Mouse (Mus musculus) CD8-positive naive resting alpha-beta T cell, adult 2 months (primary cell): ENCODE data around the gene Atpif1.

Experiments used
- DNase-seq, 2 experiments: peaks; one replicate each; pipeline ENCODE4 v3.0.0; 2022; ENCODE audit warnings: low read depth in 2 of 2, low spot score in 2 of 2

The Atpif1 gene

DNA sequence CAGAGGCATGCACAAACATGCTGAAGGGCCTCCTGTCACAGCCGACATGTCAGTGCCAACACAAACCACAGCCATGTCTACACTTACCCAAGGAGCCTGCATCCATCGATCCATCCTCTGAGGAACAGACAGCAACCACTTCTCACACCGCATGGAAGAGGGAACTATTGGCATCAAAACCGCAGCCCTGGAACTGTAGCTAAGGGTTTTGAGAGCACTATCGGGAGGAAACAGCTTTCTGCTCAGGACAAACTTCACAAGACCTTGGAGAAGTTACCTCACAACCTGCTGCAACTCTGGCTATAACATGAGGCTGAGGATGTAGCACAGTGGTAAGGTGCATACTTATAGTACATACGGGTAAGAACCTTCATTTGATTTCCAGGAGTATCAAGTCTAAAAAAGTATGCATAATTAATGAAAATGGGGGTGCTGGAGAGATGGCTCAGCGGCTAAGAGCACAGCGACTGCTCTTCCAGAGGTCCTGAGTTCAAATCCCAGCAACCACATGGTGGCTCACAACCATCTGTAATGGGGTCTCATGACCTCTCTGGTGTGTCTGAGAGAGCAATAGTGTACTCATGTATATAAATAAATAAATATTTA, 5.4 kb downstream of the Atpif1 start:
- no peak for DNase-seq

DNA sequence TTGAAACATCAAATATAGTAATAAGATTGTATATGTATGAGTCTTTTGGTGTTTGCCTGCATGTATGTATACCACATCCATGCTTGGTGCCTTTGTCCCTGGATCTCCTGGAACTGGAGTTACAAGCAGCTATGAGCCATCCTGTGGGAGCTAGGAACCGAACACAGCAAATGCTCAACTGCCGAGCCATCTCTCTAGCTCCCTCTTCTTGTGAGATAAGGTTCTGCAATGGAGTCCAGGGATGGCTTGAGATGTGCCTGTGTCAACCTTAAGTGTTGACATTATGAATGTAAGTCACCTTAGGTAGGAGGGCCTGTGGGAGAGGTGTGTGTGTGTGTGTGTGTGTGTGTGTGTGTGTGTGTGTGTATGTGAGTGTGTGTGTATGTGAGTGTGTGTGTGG, 6.8 kb downstream of the Atpif1 start:
- DNase-seq = peak in 1 of 2 experiments; percentile 20

DNA sequence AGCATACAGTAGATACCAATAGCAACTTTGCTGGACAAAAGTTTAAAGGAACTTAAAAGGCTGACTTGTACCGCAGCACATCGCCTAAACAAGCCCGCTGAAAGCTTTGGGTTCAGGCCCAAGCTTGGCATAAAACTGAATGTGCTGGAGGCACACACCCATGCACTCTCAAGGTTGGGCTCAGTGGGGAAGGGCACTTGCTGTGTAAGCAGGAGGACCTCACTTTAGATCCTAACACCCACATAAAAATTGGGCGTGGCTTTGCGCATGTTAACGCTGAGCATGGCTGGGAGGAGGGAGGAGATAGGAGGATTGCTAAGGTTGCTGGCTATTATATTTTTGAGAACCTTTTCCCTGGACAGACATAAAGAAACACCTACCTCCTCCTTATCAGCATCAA, 8.7 kb downstream of the Atpif1 start:
- no peak for DNase-seq

DNA sequence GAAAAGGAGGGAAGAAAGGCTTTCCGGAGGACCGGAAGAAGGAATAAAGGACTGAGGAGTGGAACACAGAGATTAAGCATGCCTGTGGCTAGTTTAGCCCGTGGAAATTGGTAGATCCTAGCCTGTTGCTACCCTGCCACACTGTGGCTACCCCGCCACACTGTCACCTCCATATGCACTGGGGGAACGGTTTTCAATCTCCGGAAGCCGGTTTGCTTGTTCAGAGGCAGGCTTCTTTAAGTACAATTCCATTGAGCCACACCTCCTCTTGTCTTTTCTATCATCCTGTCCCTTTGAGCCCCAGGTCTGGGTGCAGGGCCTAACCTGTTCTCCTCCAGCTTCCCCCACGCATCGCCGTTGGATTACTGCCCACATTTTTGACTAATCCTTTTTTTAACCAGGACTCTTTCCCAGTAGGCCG, 9.1 kb downstream of the Atpif1 start:
- DNase-seq = no peak

DNA sequence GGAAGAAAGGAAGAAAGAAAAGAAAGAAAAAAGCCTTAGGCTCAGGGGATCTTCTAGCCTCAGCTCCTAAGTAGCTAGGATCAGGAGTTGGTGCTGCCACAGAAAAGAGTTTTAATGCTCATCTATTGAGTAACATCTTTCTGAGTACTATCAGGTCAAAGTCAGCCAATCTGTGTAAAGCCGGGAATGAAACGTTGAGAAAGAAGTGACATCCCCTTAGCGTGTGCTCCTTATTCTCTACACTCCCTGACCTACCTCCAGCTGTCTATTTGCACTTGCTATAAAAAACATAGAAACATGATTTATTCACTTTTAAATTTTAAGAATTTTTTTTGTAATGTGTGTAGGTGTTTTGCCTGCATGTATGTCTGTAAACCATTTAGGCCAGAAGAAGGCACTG, 14.3 kb downstream of the Atpif1 start:
- DNase-seq = no peak

DNA sequence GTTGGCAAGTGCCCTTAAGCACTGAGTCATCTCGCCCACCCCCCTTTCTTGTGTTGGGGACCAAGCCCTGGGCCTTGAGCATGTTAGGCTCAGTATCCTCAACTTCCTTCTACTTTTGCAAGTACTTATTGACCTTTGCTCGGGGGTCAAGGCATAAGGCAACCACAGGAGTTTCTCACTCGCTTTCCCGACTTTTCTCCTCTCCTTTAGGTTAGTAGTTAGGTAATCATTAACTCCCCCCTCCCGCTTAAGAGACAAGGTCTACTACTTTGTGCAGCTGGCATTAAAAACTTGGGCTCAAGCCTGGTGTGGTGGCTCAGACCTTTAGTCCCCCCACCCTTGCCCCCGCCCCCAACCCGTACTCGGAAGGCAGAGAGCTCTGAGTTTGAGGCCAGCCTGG, 15.4 kb downstream of the Atpif1 start:
- no peak for DNase-seq

DNA sequence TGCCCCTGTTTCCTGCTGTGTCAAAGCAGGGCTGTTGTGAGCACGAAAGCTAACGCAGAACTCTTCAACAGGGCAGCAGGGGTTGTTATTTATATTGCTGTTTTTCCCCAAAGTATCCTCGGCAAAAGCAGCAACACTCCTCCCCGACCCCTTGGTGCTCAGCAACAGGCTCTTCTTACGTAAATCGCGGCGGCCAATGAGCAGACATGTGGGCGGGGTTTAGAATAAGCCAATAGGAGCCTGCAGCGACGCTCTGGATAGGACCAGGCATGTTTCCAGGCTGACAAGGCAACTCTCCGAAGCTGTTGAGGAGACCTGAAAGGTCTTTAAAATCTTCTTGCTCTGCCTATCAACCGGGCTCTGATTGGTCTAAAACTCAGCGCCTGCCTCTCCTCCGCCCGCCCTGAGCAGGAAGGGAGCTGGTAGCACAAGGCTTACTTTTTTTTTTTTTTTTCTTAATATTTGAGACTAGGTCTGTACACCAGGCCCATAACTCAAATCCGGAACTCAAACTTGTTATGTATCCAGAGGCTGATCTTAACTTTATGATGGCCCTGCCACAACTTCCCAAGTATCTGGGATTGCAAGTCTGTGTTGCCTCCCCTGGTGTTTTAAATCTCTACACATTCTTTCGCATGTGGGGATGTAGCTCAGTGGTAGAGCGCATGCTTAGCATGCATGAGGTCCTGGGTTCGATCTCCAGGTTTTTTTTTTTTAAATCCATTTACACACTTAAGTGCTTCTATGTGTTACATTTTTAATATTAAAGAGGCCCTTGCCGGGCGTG, 17.9 kb downstream of the Atpif1 start:
- DNase-seq = peak; percentile 83 to 87

DNA sequence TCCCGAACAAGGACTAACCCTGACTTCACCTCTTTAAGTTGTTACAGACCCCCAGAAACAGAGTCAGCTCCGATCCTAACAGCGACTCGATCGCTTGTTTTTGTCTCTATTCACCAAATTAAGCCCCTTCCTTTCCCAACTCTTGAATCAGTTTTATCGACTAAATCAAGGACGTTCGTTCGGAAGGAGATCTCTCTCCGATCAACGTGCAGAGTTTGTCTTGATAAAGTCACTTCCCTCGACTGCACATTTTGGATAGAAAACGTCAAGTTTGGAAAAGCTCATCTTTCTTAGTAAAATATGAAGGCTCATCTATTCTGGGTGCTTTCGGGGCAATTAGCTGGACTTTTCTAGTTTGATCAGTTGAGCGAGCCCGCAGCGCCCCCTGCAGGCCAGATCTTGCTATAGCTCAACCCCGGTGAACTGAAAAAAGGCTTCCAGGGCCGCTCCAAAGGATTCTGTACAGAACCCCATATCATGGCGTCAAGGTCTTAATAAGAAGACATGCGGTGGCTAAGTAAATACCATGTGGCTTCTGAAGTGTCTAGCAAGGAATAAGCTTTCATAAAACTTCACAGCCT, 18.8 kb downstream of the Atpif1 start:
- DNase-seq = peak; percentile 78 to 83

DNA sequence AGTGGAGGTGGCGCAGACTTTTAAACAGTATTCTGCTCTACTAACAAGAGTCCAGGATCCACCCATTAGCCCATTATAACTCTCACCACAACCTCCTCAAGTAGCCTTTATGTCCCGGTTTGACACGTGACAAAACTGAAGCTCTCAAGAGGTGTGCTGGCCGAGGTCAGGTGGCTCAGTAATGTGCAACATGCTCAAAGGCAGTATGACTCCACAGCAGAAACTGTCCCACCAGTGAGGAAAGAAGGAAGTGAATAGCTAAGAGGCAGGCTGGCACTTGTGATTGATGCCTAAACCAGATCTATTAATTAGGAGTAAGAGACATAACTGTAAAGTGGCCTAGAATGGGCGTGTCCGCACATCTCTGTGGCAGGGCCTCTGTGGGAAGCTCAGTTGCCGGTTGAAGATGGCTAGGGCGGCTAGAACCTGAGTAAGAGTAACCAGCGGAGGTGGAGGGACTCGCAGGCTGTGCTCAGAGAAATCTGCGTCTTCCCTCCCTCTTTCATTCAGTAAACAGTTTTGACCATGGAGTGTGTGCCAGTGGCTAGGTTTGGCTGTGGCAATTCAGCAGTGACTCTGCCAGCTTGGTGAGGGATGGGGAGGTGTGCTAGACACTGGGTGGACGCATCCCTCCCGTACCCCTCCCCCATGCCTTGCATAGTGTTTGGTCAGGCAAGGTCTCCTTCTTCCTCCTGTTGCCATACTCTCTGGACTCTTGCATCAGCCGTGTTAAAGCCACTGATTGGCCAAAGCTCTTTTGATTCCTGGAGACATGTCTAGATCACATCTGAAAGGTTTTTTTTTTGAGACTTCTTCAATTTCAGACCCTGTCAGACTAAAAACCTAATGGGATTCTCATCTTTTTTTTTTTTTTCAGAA, 19.8 kb downstream of the Atpif1 start:
- DNase-seq = no peak

DNA sequence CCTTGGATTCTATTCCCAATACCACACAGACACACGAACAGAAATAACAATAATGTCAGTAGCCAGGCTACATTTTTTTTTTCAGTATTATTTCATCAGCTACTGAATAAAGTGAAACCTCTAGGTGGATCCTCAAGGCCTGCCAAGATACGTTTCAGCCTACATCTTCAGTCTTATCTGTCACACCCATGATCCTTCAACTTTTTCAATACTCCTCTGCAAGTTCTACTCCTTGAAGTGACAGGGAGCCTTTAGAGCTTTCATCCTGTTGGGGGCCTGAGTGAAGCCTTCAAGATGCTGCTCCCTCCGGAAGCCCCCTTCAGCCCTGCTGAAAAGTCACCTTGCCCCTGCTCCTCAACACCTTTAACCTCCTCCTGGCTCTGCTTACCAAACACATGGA, 21.4 kb downstream of the Atpif1 start:
- no peak for DNase-seq

DNA sequence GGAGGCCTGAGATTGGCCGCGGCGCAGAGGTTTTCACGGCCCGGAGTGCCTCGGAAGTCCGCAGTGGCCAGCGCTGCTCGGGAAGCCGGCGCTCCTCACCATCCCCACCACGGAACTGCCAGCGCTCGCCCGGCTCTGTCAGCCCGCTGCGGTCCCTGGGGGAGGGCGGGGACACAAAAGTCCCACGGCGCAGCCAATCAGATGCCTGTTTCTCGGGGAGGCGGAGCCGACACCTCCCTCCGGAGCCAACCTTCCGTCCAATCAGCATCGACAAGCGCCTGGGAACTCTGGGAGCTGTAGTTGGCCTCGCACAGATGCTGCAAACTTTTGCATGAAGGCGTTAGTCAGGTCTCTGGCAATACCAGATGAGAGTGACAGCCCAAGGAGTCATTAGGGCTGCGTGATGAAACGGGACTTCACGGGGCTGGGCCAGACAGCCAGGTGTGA, 23.1 kb downstream of the Atpif1 start, which contains the start of gene Sesn2:
Gene Sesn2 (minus strand): TSS at position 150 of the 447 bp plus-strand sequence.
- DNase-seq = peak; percentile 93 to 96

DNA sequence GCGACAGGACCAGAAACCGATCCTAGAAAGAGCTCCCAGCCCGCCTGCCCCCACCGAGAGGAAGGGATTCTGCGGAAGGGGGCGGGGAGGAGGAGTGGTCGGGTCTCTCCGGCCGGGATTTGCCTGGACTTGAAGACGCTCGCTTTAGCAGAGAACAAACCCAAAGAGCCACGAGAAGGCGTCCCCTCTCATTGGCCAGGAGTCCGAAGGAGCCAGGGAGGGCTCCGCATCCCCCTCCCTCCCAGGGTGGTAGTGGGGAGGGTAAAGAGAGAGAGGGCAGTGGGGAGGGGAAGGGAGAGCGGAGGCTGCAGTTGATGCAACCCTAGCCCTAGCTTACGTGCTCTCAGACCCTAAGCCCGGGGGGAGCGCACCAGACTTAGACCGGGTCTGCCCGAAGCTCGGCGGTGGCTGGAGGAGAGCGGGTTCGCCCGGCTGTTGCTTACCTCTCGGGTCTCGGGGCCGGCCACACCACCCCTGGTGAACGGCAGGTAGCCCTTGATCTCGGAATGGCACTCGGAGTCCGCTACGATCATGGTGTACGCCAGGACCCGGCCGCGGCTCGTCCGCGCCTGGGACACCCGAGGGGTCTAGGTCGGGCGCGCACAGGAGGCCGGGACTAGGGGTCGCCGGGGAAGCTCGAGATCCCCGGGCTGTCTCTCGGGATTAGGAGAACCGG, 23.7 kb downstream of the Atpif1 start:
- peak; percentile 24 to 34 for DNase-seq

DNA sequence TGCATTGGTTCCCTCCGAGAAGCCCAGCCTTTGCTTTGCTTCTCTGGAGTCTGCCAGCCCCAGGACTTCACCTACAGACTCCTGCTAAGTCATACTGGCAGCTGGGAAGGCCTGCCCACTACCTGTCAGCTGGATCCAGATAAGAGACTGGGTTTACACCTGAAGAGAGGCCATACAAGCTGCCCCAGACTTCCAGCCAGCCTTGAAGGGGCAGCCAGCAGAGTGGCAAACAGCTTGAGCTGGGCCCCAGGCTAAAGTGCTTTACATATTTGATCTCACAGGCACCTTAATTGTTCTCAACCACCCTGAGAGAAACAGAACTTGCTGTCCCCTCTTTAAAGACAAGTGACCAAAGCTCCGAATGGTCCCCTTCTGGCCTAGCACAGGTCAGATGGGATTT, 26.2 kb downstream of the Atpif1 start:
- no peak for DNase-seq

DNA sequence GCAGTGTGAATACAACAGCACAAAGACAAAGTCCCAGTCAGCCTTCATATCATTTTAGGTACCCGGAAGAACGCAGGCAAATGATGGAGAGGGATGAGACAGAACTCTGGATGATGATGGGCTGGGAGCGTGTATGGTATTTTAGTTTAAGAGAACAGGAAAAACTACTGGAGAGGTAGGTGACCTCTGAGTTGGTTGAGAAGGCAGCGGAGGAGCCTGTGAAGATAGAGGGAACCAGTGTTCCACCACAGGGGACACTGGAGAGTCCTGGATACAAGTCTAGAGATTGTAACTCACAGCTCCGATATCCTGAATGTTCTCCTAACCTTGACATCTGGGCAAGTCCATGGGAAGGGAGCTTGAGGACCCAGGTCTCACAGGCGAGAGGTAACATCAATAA, 27.2 kb downstream of the Atpif1 start:
- no peak for DNase-seq

DNA sequence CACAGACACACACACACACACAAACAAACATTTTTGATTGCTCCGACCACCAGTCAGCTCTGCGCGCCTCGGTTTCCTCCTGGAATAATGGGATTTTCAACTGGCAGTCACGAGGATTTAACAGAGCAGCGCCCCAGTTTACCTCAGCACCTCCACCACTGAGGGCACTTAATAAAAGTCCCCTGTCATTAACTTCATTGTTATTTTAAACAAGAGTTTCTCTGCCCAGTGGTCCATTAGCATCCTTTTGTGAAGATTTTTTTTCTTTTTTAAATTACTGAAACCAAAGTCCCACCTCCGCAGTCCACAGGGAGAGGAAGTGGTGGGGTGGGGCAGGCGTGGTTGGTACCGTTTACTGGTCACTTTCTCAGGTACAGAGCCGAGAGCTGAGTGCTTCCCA, 27.7 kb downstream of the Atpif1 start:
- DNase-seq = no peak

DNA sequence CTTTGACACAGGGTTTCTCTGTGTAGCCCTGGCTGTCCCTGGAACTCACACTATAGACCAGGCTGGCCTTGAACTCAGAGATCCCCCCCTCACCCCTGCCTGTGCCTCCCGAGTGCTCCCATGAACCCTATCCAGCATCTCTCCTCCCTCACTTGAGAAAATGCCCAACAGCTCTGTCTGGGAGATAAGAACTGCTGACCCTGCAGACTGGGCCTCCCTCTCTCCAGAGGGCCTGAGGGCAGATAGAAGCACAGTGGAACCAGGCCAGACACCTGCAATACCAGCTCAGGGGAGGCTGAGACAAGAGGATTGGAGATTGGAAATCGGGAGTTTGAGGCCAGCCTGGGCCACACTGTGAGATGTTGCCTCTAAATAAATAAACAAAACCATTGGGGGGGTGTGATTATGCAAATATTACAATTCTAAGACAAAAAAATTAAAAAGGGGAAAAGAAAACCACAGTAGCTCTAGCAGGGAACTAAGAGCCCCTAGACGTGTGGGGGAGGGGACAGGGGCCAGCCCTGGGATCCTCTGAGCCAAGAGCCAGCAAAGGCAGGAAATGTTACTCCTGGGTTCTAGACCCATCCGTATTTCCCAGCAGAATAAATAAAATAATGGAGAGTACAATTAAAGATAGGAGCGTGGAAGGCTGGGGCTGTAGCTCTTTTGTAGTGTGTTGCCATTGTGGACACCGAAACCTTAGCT, 28.3 kb downstream of the Atpif1 start:
- no peak for DNase-seq

DNA sequence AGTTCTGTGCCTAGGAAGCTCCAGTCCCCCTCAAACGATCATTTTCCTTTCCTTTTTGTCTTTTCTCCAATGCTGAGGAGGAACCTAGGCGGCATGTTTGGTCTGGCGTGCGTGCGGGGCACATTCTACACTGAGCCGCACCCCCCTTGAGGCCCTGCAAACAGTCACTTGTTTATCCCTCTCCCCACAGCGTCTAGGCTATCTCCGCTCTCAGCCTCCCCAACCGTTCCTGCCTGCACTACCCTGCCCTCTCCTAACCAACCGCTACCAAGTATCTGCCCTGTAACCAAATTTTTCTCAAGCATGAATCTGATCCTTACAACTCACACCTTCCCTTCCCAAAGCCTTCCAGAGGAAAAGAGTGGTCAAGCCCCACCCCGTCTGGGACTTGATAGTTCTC, 30.1 kb downstream of the Atpif1 start:
- DNase-seq = no peak

DNA sequence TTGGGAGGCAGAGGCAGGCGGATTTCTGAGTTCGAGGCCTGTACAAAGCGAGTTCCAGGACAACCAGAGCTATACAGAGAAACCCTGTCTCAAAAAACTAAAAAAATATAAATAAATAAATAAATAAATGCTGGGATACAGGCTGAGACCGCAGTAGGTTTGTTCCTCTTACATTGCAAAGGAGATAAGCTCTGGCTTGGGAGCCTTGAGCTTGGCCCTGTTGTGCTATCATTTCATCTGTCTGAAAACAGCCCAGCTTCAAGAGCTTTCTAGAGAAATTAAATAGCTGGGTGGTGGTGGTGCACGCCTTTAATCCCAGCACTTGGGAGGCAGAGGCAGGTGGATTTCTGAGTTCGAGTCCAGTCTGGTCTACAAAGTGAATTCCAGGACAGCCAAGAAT, 31.8 kb downstream of the Atpif1 start:
- no peak for DNase-seq

DNA sequence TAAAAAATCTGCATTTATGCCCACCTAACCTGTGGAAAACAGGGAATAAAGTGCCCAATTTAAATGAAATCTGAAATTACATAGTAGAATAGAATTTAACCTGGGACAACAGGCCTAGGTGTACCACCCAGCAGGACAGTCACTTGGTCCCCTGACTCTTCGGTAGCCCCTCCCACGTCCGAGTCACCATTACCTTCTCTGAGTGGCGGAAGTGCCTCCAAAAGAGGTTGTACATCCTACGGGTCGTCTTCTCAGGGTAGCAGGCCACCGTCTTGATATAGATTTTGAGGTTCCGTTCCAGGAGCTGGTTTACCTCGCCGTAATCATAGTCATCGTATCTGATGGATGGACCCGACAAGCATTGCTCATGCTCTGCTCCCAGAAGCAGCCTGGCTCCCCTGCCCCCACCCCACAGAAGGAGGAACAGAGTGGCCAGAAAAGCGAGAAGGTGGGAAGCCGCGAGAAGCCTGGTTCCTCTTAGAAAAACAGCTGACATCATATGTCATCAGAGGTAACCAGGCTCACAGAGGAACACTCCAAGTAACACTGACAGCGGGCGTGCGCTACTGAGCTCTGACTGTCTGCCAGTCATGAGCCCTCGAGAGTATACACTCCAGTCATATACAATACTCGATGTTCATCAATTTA, 39.1 kb downstream of the Atpif1 start:
- DNase-seq = no peak
